Mouse (Mus musculus) embryonic fibroblast, embryonic 13.5 days (primary cell): Measurements from ENCODE around the gene Irf3.

Source experiments
- CTCF ChIP-seq: IDR thresholded peaks from 2 replicates; pipeline ENCODE4 v1.5.1; 2011; ENCODE audit warnings: mild to moderate bottlenecking, control low read depth, low read length, moderate library complexity, borderline replicate concordance; ENCODE audit not compliant: insufficient read depth
- POLR2A ChIP-seq: IDR thresholded peaks from 2 replicates; pipeline ENCODE4 v1.6.1; 2011; ENCODE audit warnings: low read depth, mild to moderate bottlenecking, control low read depth, low read length, moderate library complexity

GRCm38 (mm10) chr7:44997231-44997939 lies at the start of gene Irf3:
- TF ChIP-seq CTCF (no peak), POLR2A (peak; percentile 87)
